Mouse (Mus musculus): ENCODE data around the gene Dnajc12. TPM values are rescaled to one million over a fixed set of nuclear protein-coding genes. Genes with fewer than 3 reads are reported as not detected.

Gene Dnajc12
- polyA plus RNA-seq, 1 experiment from 2014 or later: 7.5 TPM

GRCm38 (mm10) chr10:63423591-63424474 lies 41.6 kb downstream of the Dnajc12 start:
- Histone ChIP-seq H3K9me3 (replicated peaks; ENCODE audit: control insufficient read depth, low read length) (no peaks in the 10 kb centered on the region), H3K4me2 (ENCODE audit: low read depth, low read length) (no peak overlapping the region), H3K27me3 (ENCODE audit: control insufficient read depth, insufficient read depth, low read length) (no peaks in the 10 kb centered on the region), H3K4me3 (ENCODE audit: low read length) (no peak overlapping the region), H3K4me1 (ENCODE audit: control insufficient read depth, insufficient read depth, low read length) (0 out of 2 replicates have a peak, but pooled peaks cover 3% of the 10 kb centered on the region), H3K9ac (ENCODE audit: low read length) (no peak overlapping the region), H3K36me3 (ENCODE audit: control insufficient read depth, insufficient read depth) (no peaks in the 10 kb centered on the region), H3K27ac (ENCODE audit: low read length) (no peak overlapping the region)
- no peak for ATAC-seq (replicated peaks; ENCODE audit: extremely low read depth, insufficient read depth, low FRiP score)
- 80% methylated on average over 9 of the region's 9 CpGs for WGBS

- no peak for ATAC-seq (replicated peaks; ENCODE audit: extremely low read depth, insufficient read depth, low FRiP score)
- no peak overlapping the region for H3K27ac ChIP-seq (ENCODE audit: low read length)
- H3K4me1 ChIP-seq (ENCODE audit: control insufficient read depth, insufficient read depth, low read length): 0 out of 2 replicates have a peak, but pooled peaks cover 3% of the 10 kb centered on the region
- no peak overlapping the region for H3K9ac ChIP-seq (ENCODE audit: low read length)
- H3K4me2 ChIP-seq (ENCODE audit: low read depth, low read length): no peak overlapping the region
- H3K9me3 ChIP-seq (replicated peaks; ENCODE audit: control insufficient read depth, low read length): no peaks in the 10 kb centered on the region
- no peaks in the 10 kb centered on the region for H3K36me3 ChIP-seq (ENCODE audit: control insufficient read depth, insufficient read depth)
- H3K4me3 ChIP-seq (ENCODE audit: low read length): no peak overlapping the region
- H3K27me3 ChIP-seq (ENCODE audit: control insufficient read depth, insufficient read depth, low read length): no peaks in the 10 kb centered on the region
Observed at GRCm38 (mm10) chr10:63424475-63424814, 42.2 kb downstream of the Dnajc12 start.

- Histone ChIP-seq H3K4me1 (ENCODE audit: control insufficient read depth, insufficient read depth, low read length) (0 out of 2 replicates have a peak, but pooled peaks cover 3% of the 10 kb centered on the region), H3K27me3 (ENCODE audit: control insufficient read depth, insufficient read depth, low read length) (no peaks in the 10 kb centered on the region), H3K9me3 (replicated peaks; ENCODE audit: control insufficient read depth, low read length) (no peaks in the 10 kb centered on the region), H3K27ac (ENCODE audit: low read length) (no peak overlapping the region), H3K36me3 (ENCODE audit: control insufficient read depth, insufficient read depth) (no peaks in the 10 kb centered on the region), H3K4me2 (ENCODE audit: low read depth, low read length) (no peak overlapping the region), H3K4me3 (ENCODE audit: low read length) (no peak overlapping the region), H3K9ac (ENCODE audit: low read length) (no peak overlapping the region)
- no peak for ATAC-seq (replicated peaks; ENCODE audit: extremely low read depth, insufficient read depth, low FRiP score)
- WGBS: 78% methylated on average over 8 of the region's 8 CpGs
Observed at GRCm38 (mm10) chr10:63427146-63427545, 44.9 kb downstream of the Dnajc12 start.

GRCm38 (mm10) chr10:63428243-63429022 lies 46.2 kb downstream of the Dnajc12 start:
- Histone ChIP-seq H3K27me3 (ENCODE audit: control insufficient read depth, insufficient read depth, low read length) (no peaks in the 10 kb centered on the region), H3K4me2 (ENCODE audit: low read depth, low read length) (peak overlapping the region; percentile 82), H3K4me1 (ENCODE audit: control insufficient read depth, insufficient read depth, low read length) (0 out of 2 replicates have a peak, but pooled peaks cover 3% of the 10 kb centered on the region), H3K9me3 (replicated peaks; ENCODE audit: control insufficient read depth, low read length) (no peaks in the 10 kb centered on the region), H3K9ac (ENCODE audit: low read length) (peak overlapping the region; percentile 68), H3K27ac (ENCODE audit: low read length) (0 out of 2 replicates have a peak overlapping the region, but pooled peaks have one; percentile 33), H3K4me3 (ENCODE audit: low read length) (peak overlapping the region; percentile 87), H3K36me3 (ENCODE audit: control insufficient read depth, insufficient read depth) (no peaks in the 10 kb centered on the region)
- ATAC-seq (replicated peaks; ENCODE audit: extremely low read depth, insufficient read depth, low FRiP score): no peak
- WGBS: 19% methylated on average over 19 of the region's 19 CpGs

GRCm38 (mm10) chr10:63429023-63429340 lies 46.7 kb downstream of the Dnajc12 start:
- H3K9me3 ChIP-seq (replicated peaks; ENCODE audit: control insufficient read depth, low read length): no peaks in the 10 kb centered on the region
- WGBS: 2% methylated on average over 11 of the region's 11 CpGs

GRCm38 (mm10) chr10:63429380-63429779 lies 47.1 kb downstream of the Dnajc12 start:
- Histone ChIP-seq H3K9me3 (replicated peaks; ENCODE audit: control insufficient read depth, low read length) (no peaks in the 10 kb centered on the region), H3K4me2 (ENCODE audit: low read depth, low read length) (peak overlapping the region; percentile 82), H3K27me3 (ENCODE audit: control insufficient read depth, insufficient read depth, low read length) (no peaks in the 10 kb centered on the region), H3K27ac (ENCODE audit: low read length) (peak overlapping the region; percentile 89), H3K4me3 (ENCODE audit: low read length) (peak overlapping the region; percentile 87), H3K36me3 (ENCODE audit: control insufficient read depth, insufficient read depth) (no peaks in the 10 kb centered on the region), H3K9ac (ENCODE audit: low read length) (peak overlapping the region; percentile 85), H3K4me1 (ENCODE audit: control insufficient read depth, insufficient read depth, low read length) (0 out of 2 replicates have a peak, but pooled peaks cover 3% of the 10 kb centered on the region)
- 0% methylated on average over 34 of the region's 34 CpGs for WGBS
- ATAC-seq (replicated peaks; ENCODE audit: extremely low read depth, insufficient read depth, low FRiP score): peak; percentile 94

More at GRCm38 (mm10) chr10:63429023-63429340, 46.7 kb downstream of the Dnajc12 start:
- no peak for ATAC-seq (replicated peaks; ENCODE audit: extremely low read depth, insufficient read depth, low FRiP score)
- Histone ChIP-seq H3K27me3 (ENCODE audit: control insufficient read depth, insufficient read depth, low read length) (no peaks in the 10 kb centered on the region), H3K4me2 (ENCODE audit: low read depth, low read length) (peak overlapping the region; percentile 82), H3K27ac (ENCODE audit: low read length) (peak overlapping the region; percentile 33; the same call in 1 of the 2 replicates), H3K4me3 (ENCODE audit: low read length) (peak overlapping the region; percentile 87), H3K36me3 (ENCODE audit: control insufficient read depth, insufficient read depth) (no peaks in the 10 kb centered on the region), H3K9ac (ENCODE audit: low read length) (peak overlapping the region; percentile 68), H3K4me1 (ENCODE audit: control insufficient read depth, insufficient read depth, low read length) (0 out of 2 replicates have a peak, but pooled peaks cover 3% of the 10 kb centered on the region)

- Histone ChIP-seq H3K4me3 (ENCODE audit: low read length) (peak within 1 kb of the TSS; percentile 87), H3K4me1 (ENCODE audit: control insufficient read depth, insufficient read depth, low read length) (0 out of 2 replicates have a peak, but pooled peaks cover 3% of the 10 kb centered on the region), H3K27ac (ENCODE audit: low read length) (peak within 1 kb of the TSS; percentile 89), H3K4me2 (ENCODE audit: low read depth, low read length) (peak within 1 kb of the TSS; percentile 82), H3K9me3 (replicated peaks; ENCODE audit: control insufficient read depth, low read length) (no peaks in the 10 kb centered on the region), H3K27me3 (ENCODE audit: control insufficient read depth, insufficient read depth, low read length) (no peaks in the 10 kb centered on the region), H3K36me3 (ENCODE audit: control insufficient read depth, insufficient read depth) (no peaks in the 10 kb centered on the region), H3K9ac (ENCODE audit: low read length) (peak within 1 kb of the TSS; percentile 85)
- under 1% methylated on average over 55 of the region's 55 CpGs for WGBS
- peak; percentile 91 for ATAC-seq (replicated peaks; ENCODE audit: extremely low read depth, insufficient read depth, low FRiP score)
Observed at GRCm38 (mm10) chr10:63429785-63430305, 47.6 kb downstream of the Dnajc12 start, which contains the start of gene Ctnna3. Gene Ctnna3 (plus strand): TSS chr10:63430098.

GRCm38 (mm10) chr10:63431221-63431736 lies 49.0 kb downstream of the Dnajc12 start:
- H3K4me3 ChIP-seq (ENCODE audit: low read length): no peak overlapping the region
- 87% methylated on average over 7 of the region's 7 CpGs for WGBS

More at GRCm38 (mm10) chr10:63431221-63431736, 49.0 kb downstream of the Dnajc12 start:
- no peaks in the 10 kb centered on the region for H3K27me3 ChIP-seq (ENCODE audit: control insufficient read depth, insufficient read depth, low read length)
- no peak overlapping the region for H3K27ac ChIP-seq (ENCODE audit: low read length)
- H3K9me3 ChIP-seq (replicated peaks; ENCODE audit: control insufficient read depth, low read length): no peaks in the 10 kb centered on the region
- H3K4me1 ChIP-seq (ENCODE audit: control insufficient read depth, insufficient read depth, low read length): 0 out of 2 replicates have a peak, but pooled peaks cover 3% of the 10 kb centered on the region
- no peak overlapping the region for H3K9ac ChIP-seq (ENCODE audit: low read length)
- no peak for ATAC-seq (replicated peaks; ENCODE audit: extremely low read depth, insufficient read depth, low FRiP score)
- H3K36me3 ChIP-seq (ENCODE audit: control insufficient read depth, insufficient read depth): no peaks in the 10 kb centered on the region
- no peak overlapping the region for H3K4me2 ChIP-seq (ENCODE audit: low read depth, low read length)
